Mouse (Mus musculus) lung, postnatal 0 days (tissue): ENCODE data around the gene Nup85.

Experiments used
- CTCF ChIP-seq: IDR thresholded peaks from 2 replicates; pipeline ENCODE4 v1.5.1; 2016; ENCODE audit warnings: antibody characterized with exemption, mild to moderate bottlenecking
- EP300 ChIP-seq: IDR thresholded peaks from 2 replicates; pipeline ENCODE4 v1.6.1; 2016; ENCODE audit warnings: antibody characterized with exemption, mild to moderate bottlenecking, control low read depth

- no peak for TF ChIP-seq CTCF
- TF ChIP-seq EP300, result no peak
These were observed 62.8 kb downstream of the Nup85 start for GRCm38 (mm10) chr11:115626824-115627616.
